Mouse (Mus musculus): Measurements from ENCODE around the gene Slc35c2.

The Slc35c2 gene

GRCm38 (mm10) chr2:165234613-165235291 lies 52.9 kb downstream of the Slc35c2 start, which contains the start of gene Cdh22:
Gene Cdh22, minus strand, starts transcription at chr2:165234853.
- DNase-seq, result peak; percentile 75

GRCm38 (mm10) chr2:165234291-165234612 lies 53.4 kb downstream of the Slc35c2 start:
- DNase-seq, result no peak

- peak; percentile 81 for DNase-seq
Measured at GRCm38 (mm10) chr2:165233491-165234290, 54.0 kb downstream of the Slc35c2 start.

DNA sequence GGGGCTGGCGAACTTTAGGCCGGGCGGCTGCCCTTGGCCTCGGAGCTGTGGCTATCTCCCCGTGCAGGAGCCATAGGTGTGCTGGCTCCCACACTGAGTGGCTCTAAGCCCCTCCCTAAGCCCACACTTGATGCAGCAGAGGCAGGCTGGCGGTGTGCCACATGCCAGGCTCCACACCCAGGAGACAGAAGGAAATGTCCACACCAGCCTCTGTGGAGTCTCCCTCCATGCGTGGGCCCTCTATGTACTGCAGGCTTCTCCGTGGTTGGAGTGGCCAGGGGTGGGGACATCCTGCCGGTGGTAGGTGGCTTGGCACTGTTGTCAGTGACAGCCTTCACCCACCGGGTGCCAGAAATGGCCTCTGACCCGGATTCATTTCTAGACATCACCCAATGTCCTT lies 58.6 kb downstream of the Slc35c2 start:
- no peak for DNase-seq
